Mouse (Mus musculus) MEL (cell line): Measurements from ENCODE around the gene Ltbp2.

ENCODE experiments used
- CTCF ChIP-seq, 3 experiments: IDR thresholded peaks in 2 of 3; conservative IDR thresholded peaks in 1 of 3; 2 replicates each; pipeline ENCODE4 v1.5.1; 2011 to 2012; ENCODE audit warnings: low read length in 3 of 3, low read depth in 2 of 3, mild to moderate bottlenecking in 2 of 3, improper control_type of control experiment in 1 of 3, inconsistent platforms in 1 of 3, mixed read lengths in 1 of 3, moderate library complexity in 1 of 3; ENCODE audit not compliant: control insufficient read depth in 1 of 3, insufficient read depth in 1 of 3, poor library complexity in 1 of 3, severe bottlenecking in 1 of 3
- EP300 ChIP-seq, 2 experiments: IDR thresholded peaks; 2 replicates each; pipeline ENCODE4 v1.6.1; 2011; ENCODE audit warnings: improper control_type of control experiment in 2 of 2, low read length in 2 of 2, low read depth in 1 of 2, mild to moderate bottlenecking in 1 of 2
- MAX ChIP-seq: IDR thresholded peaks from 2 replicates; pipeline ENCODE4 v1.6.1; 2011; ENCODE audit warnings: low read length, improper control_type of control experiment
- POLR2A ChIP-seq, 2 experiments: IDR thresholded peaks; 2 replicates each; pipeline ENCODE4 v1.6.1; 2011 to 2012; ENCODE audit warnings: low read length in 2 of 2, mild to moderate bottlenecking in 2 of 2, control low read depth in 1 of 2, improper control_type of control experiment in 1 of 2, low read depth in 1 of 2, moderate library complexity in 1 of 2; ENCODE audit not compliant: control insufficient read depth in 1 of 2, insufficient read depth in 1 of 2, poor library complexity in 1 of 2
- POLR2AphosphoS2 ChIP-seq: IDR thresholded peaks from 2 replicates; pipeline ENCODE4 v1.6.1; 2011; ENCODE audit warnings: low read length, improper control_type of control experiment
- ZMIZ1 ChIP-seq: IDR thresholded peaks from 2 replicates; pipeline ENCODE4 v1.6.1; 2012; ENCODE audit warnings: low read depth, mild to moderate bottlenecking, inconsistent platforms, low read length, improper control_type of control experiment, moderate library complexity

DNA sequence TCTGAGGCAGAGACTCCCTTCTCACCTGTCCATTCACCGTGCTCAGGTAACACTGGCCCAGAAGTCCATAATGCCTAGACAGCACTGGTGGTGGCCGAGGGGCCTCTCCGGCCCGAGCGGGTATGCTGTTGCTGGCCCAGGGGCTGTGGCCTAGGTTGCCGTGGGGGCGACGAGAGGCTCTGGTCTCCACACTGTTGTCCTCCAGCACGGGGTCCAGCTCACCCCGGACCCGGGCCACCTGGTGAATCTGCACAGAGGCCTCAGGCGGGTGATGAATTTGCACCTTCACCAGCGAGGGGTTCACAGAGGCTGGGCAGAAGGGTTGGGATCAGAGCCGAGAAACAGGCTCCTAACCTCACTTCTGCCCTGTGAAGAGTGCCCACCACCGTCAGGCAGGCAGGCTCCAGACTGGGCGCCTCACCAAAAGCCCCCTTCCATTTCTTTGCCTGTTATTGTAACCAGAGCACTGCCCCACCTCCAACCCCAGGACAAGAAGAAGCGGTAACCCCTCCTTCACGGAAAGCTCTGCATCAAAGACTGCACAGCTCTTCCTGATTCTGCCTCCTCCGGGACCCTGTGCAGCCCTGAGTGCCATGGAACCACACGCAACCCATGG, 47.1 kb downstream of the Ltbp2 start:
- no peak for TF ChIP-seq MAX
- no peak for TF ChIP-seq CTCF (IDR thresholded peaks at IDR 0.05 in 2 of 3, conservative IDR thresholded peaks at IDR 0.05 in 1 of 3; ENCODE audit: control insufficient read depth in 1 of 3, insufficient read depth in 1 of 3, low read depth in 2 of 3, low read length in 3 of 3, poor library complexity in 1 of 3, severe bottlenecking in 1 of 3)
- TF ChIP-seq POLR2AphosphoS2 = no peak
- no peak for TF ChIP-seq ZMIZ1
- TF ChIP-seq POLR2A (IDR thresholded peaks at IDR 0.05; ENCODE audit: control insufficient read depth in 1 of 2, insufficient read depth in 1 of 2, low read depth in 1 of 2, low read length in 2 of 2, poor library complexity in 1 of 2) = no peak
- TF ChIP-seq EP300 (IDR thresholded peaks at IDR 0.05; ENCODE audit: low read depth in 1 of 2, low read length in 2 of 2) = no peak
